Mouse (Mus musculus) liver, postnatal 0 days (tissue): ENCODE data around the gene Ston1.

Source experiments
- CTCF ChIP-seq: sonication (generic); IDR thresholded peaks from 2 replicates; pipeline ENCODE4 v1.5.1; 2016; ENCODE audit warnings: antibody characterized with exemption, low read depth
- EP300 ChIP-seq: IDR thresholded peaks from 2 replicates; pipeline ENCODE4 v1.6.1; 2016; ENCODE audit warnings: antibody characterized with exemption, low read depth, mild to moderate bottlenecking

GRCm38 (mm10) chr17:88596544-88597221, 801 bp upstream of the Ston1 start:
- TF ChIP-seq CTCF (peak; percentile 81), EP300 (no peak)
